Mouse (Mus musculus) ES-Bruce4 (cell line): Measurements from ENCODE around the gene Fgr. TPM values are rescaled to one million over a fixed set of nuclear protein-coding genes. Genes with fewer than 3 reads are reported as not detected.

ENCODE experiments used
- H3K27ac ChIP-seq: 2 replicates; pipeline ENCODE4 v1.5.1; 2012; ENCODE audit warnings: low read length, inconsistent platforms; ENCODE audit not compliant: insufficient read depth
- H3K27me3 ChIP-seq: 2 replicates; pipeline ENCODE4 v1.6.1; 2012; ENCODE audit warnings: mild to moderate bottlenecking, low read length, inconsistent platforms; ENCODE audit not compliant: control insufficient read depth, poor library complexity, insufficient read depth, severe bottlenecking
- H3K36me3 ChIP-seq: 2 replicates; pipeline ENCODE4 v1.6.1; 2012; ENCODE audit warnings: inconsistent platforms, mild to moderate bottlenecking, low read length, moderate library complexity; ENCODE audit not compliant: control insufficient read depth, poor library complexity, insufficient read depth, severe bottlenecking
- H3K4me1 ChIP-seq: one replicate; pipeline ENCODE4 v1.8.1; 2011; ENCODE audit warnings: low read length; ENCODE audit not compliant: control insufficient read depth, insufficient read depth
- H3K4me3 ChIP-seq: 2 replicates; pipeline ENCODE4 v1.5.1; 2011; ENCODE audit warnings: low read depth, mild to moderate bottlenecking, low read length
- H3K9ac ChIP-seq: 2 replicates; pipeline ENCODE4 v1.6.1; 2012; ENCODE audit warnings: low read depth, mild to moderate bottlenecking, inconsistent platforms; ENCODE audit not compliant: poor library complexity, severe bottlenecking
- H3K9me3 ChIP-seq: replicated peaks from 2 replicates; pipeline ENCODE4 v1.6.1; 2012; ENCODE audit warnings: mild to moderate bottlenecking, low read length, inconsistent platforms; ENCODE audit not compliant: control insufficient read depth, poor library complexity, insufficient read depth, severe bottlenecking
- CTCF ChIP-seq: IDR thresholded peaks from one replicate; pipeline ENCODE4 v1.8.1; 2011; ENCODE audit warnings: low read depth, low read length
- EP300 ChIP-seq: IDR thresholded peaks from 2 replicates; pipeline ENCODE4 v1.6.1; 2011; ENCODE audit warnings: low read depth, low read length; ENCODE audit not compliant: insufficient read depth
- POLR2A ChIP-seq: IDR thresholded peaks from one replicate; pipeline ENCODE4 v1.8.1; 2011; ENCODE audit warnings: low read length; ENCODE audit not compliant: insufficient read depth
- polyA plus RNA-seq: library from polyadenylated mRNA; stranded (reverse); fragments of >200 nt; gene quantifications from 2 replicates; pipeline ENCODE4 v1.2.4, GENCODE M21; 2011; ENCODE audit warnings: low read depth; ENCODE audit not compliant: missing spikeins, insufficient read depth, insufficient read length

Gene Fgr
- polyA plus RNA-seq, 1 experiment: 0.70 TPM

DNA sequence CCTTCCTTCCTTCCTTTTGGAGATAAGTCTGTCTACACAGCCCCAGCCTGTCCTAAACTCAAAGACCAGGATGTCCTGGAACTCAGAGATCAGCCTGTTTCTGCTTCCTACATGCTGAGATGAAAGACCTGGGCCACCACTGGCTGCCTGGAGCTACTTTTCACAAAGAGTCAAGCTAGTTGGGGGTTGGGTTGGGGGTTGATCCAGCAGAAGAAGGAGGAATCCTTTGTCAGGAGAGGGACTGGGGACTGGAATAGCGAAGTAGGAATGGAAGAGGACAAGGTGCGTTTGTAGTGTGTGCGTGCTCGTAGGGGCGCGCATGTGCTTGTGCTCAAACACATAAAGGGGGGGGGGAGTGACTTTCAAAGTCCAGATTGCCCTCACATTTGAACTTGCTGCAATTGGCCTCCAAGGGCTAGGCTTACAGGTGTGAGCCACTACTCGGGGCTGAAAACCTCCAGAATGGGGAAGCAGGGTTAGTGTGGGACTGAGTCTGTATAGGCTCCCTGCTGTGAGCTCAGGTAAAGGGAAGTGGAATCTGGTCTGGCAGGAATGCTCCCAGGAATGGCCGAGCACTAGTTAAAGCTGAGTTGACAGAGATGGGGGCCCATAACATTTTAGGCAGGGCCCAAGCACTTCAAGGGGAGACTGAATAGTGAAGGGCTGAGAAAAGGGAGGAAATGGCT, 58.7 kb downstream of the Fgr start:
- no peak for TF ChIP-seq CTCF
- TF ChIP-seq EP300: 0 out of 2 replicates have a peak, but pooled peaks have one; percentile 34
- Histone ChIP-seq H3K27ac (peak overlapping the region; percentile 73), H3K9ac (no peak overlapping the region)

GRCm38 (mm10) chr4:133034478-133034877, 60.6 kb downstream of the Fgr start:
- H3K9me3 ChIP-seq: no peaks in the 10 kb centered on the region
- peaks cover 13% of the 10 kb centered on the region for H3K4me1 ChIP-seq
- no peak overlapping the region for H3K4me3 ChIP-seq
- no peaks in the 10 kb centered on the region for H3K36me3 ChIP-seq
- no peak for TF ChIP-seq CTCF
- TF ChIP-seq EP300: peak; percentile 81; the same call in 1 of the 2 replicates
- no peak overlapping the region for H3K9ac ChIP-seq
- H3K27ac ChIP-seq: no peak overlapping the region
- no peaks in the 10 kb centered on the region for H3K27me3 ChIP-seq

More for the DNA sequence above, 58.7 kb downstream of the Fgr start:
- Histone ChIP-seq H3K9me3 (no peaks in the 10 kb centered on the region), H3K36me3 (no peaks in the 10 kb centered on the region), H3K27me3 (no peaks in the 10 kb centered on the region), H3K4me1 (peaks cover 20% of the 10 kb centered on the region), H3K4me3 (no peak overlapping the region)

DNA sequence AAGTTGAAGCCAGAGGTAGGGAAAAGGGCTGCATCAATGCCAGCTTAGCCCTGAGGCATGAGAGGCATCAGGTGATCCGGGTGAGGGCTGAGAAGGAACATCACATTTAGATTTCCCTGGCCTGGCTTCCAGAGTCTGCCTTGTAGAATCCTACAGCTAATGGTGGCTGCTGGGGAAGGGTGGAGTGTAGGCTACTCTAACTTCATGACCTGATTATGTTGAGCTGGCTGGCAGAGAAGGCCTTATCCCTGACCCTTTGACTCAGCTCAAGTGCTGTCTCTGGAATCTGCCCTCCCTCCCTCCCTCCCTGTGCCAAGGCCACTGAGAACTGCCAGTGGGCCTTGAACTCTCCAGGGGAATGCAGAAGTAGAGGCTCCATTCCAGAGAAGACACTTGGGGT, 61.6 kb downstream of the Fgr start:
- Histone ChIP-seq H3K27me3 (no peaks in the 10 kb centered on the region), H3K9me3 (no peaks in the 10 kb centered on the region), H3K9ac (no peak overlapping the region), H3K4me3 (no peak overlapping the region), H3K27ac (no peak overlapping the region), H3K36me3 (no peaks in the 10 kb centered on the region), H3K4me1 (peaks cover 13% of the 10 kb centered on the region)
- TF ChIP-seq EP300 (no peak), CTCF (no peak), POLR2A (no peak)

DNA sequence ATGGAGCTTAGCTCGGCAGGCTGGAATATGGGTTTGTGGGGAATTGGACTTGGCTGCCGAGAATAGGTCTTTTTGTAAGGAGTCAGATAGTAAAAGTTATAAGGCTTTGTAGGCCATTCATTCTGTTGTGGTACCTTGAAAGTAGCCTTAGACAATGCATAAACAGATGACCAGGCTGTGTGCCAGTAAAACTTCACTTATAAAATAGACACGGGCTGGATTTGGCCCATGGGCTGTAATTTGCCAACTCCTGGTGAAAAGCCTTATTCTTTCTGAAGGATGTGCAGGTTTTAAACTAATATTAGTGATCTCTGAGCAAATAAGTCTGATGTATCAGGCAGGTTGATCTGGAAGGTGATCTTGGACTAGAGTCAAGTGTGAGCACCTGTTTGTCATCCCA, 62.1 kb downstream of the Fgr start:
- H3K27me3 ChIP-seq: no peaks in the 10 kb centered on the region
- TF ChIP-seq CTCF: no peak
- TF ChIP-seq POLR2A: no peak
- TF ChIP-seq EP300: no peak
- H3K36me3 ChIP-seq: no peaks in the 10 kb centered on the region
- no peak overlapping the region for H3K4me3 ChIP-seq
- no peak overlapping the region for H3K27ac ChIP-seq
- H3K9ac ChIP-seq: no peak overlapping the region
- H3K4me1 ChIP-seq: peaks cover 13% of the 10 kb centered on the region
- no peaks in the 10 kb centered on the region for H3K9me3 ChIP-seq

GRCm38 (mm10) chr4:133037293-133037692, 63.4 kb downstream of the Fgr start:
- Histone ChIP-seq H3K27ac (no peak overlapping the region), H3K9me3 (no peaks in the 10 kb centered on the region), H3K36me3 (peaks cover 2% of the 10 kb centered on the region; the same call in 1 of the 2 replicates), H3K27me3 (no peaks in the 10 kb centered on the region), H3K9ac (no peak overlapping the region), H3K4me1 (peaks cover 11% of the 10 kb centered on the region), H3K4me3 (peak overlapping the region; percentile 15)
- TF ChIP-seq EP300 (0 out of 2 replicates have a peak, but pooled peaks have one; percentile 31), CTCF (no peak), POLR2A (no peak)

- peaks cover 8% of the 10 kb centered on the region for H3K4me1 ChIP-seq
- H3K9ac ChIP-seq: no peak overlapping the region
- H3K27me3 ChIP-seq: no peaks in the 10 kb centered on the region
- H3K27ac ChIP-seq: peak overlapping the region; percentile 48
- TF ChIP-seq CTCF (no peak), EP300 (no peak), POLR2A (no peak)
- peaks cover 2% of the 10 kb centered on the region; the same call in 1 of the 2 replicates for H3K36me3 ChIP-seq
- no peaks in the 10 kb centered on the region for H3K9me3 ChIP-seq
- peak overlapping the region; percentile 22; the same call in 1 of the 2 replicates for H3K4me3 ChIP-seq
Measured at GRCm38 (mm10) chr4:133037798-133038197, 63.9 kb downstream of the Fgr start.
